Mouse (Mus musculus) midbrain, postnatal 0 days (tissue): ENCODE measurements at regions not wholly inside any gene's neighbourhood (a gene's known extent, or its start where the extent isn't known, plus 50 kb on each side); places are given as distances from the start of the nearest gene placed in this dataset.

Experiments
- ATAC-seq: fragments of 200-750 bp; cut with Nextera tagmentation; 2 replicates; pipeline ENCODE4 v1.8.0; 2017; ENCODE audit warnings: moderate number of reproducible peaks, mild to moderate bottlenecking, moderate TSS enrichment, moderate library complexity; ENCODE audit not compliant: low FRiP score
- DNase-seq: peaks from one replicate; pipeline ENCODE4 v3.0.0-alpha.2; 2015; ENCODE audit warnings: low spot score
- H3K27ac ChIP-seq: fragments of 300-500 bp; sonication (generic); 2 replicates; pipeline ENCODE4 v1.5.1; 2014; ENCODE audit warnings: low read depth, mild to moderate bottlenecking, low read length, mixed read lengths
- H3K27me3 ChIP-seq: fragments of 300-500 bp; sonication (generic); 2 replicates; pipeline ENCODE4 v1.6.1; 2014; ENCODE audit warnings: low read length, control low read depth, mixed read lengths; ENCODE audit not compliant: insufficient read depth
- H3K36me3 ChIP-seq: fragments of 300-500 bp; sonication (generic); 2 replicates; pipeline ENCODE4 v1.6.1; 2014; ENCODE audit warnings: low read length, control low read depth, mixed read lengths; ENCODE audit not compliant: insufficient read depth
- H3K4me1 ChIP-seq: fragments of 300-500 bp; sonication (generic); 2 replicates; pipeline ENCODE4 v1.6.1; 2014; ENCODE audit warnings: mild to moderate bottlenecking, control low read depth, antibody characterized with exemption, low read length, mixed read lengths; ENCODE audit not compliant: insufficient read depth
- H3K4me2 ChIP-seq: fragments of 300-500 bp; sonication (generic); 2 replicates; pipeline ENCODE4 v1.6.1; 2014; ENCODE audit warnings: low read depth, mild to moderate bottlenecking, low read length, mixed read lengths; ENCODE audit not compliant: poor library complexity, severe bottlenecking
- H3K4me3 ChIP-seq: fragments of 300-500 bp; sonication (generic); 2 replicates; pipeline ENCODE4 v1.5.1; 2014; ENCODE audit warnings: low read depth, mild to moderate bottlenecking, low read length, moderate library complexity
- H3K9ac ChIP-seq: fragments of 300-500 bp; sonication (generic); replicated peaks from 2 replicates; pipeline ENCODE4 v1.6.1; 2014; ENCODE audit warnings: mild to moderate bottlenecking, low read length, moderate library complexity, mixed read lengths; ENCODE audit not compliant: poor library complexity, severe bottlenecking
- H3K9me3 ChIP-seq: fragments of 300-500 bp; sonication (generic); 2 replicates; pipeline ENCODE4 v1.6.1; 2016; ENCODE audit warnings: low read length, control low read depth
- CTCF ChIP-seq: IDR thresholded peaks from 2 replicates; pipeline ENCODE4 v1.5.1; 2016; ENCODE audit warnings: antibody characterized with exemption, mild to moderate bottlenecking
- WGBS: fragments of 180-500 bp; shearing (Covaris S2); extraction: QIAGEN DNeasy Blood & Tissue Kit; methylation state at CpG from one replicate; pipeline ENCODE4 v1.1.7; 2014; 5-methylcytosine and 5-hydroxymethylcytosine counted together

DNA sequence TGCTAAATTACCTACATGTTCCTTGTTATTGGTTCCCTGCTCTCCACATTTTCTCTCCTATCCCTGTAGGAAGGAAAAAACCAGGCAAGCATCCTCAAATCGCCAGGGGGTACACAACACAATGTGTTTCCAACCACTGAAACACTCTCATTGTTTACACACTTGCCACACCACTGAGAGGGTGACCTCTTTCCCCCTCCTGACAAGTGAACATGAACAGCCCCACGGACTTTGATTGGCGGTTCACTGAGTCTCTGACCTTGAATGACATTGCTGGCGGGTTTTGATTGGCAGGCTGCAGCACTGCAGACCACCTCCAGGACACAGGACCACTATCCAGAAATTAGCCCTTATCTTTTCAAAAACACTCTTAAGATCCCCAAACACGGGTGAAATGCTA is 211.7 kb upstream of the Onecut1 start:
- H3K27me3 ChIP-seq, result no peaks in the 10 kb centered on the region
- H3K9ac ChIP-seq, result no peak overlapping the region
- no peaks in the 10 kb centered on the region for H3K9me3 ChIP-seq
- no peak overlapping the region for H3K4me3 ChIP-seq
- WGBS, result 35% methylated on average over 5 of the region's 5 CpGs
- peak; percentile 10 for DNase-seq
- H3K4me2 ChIP-seq, result no peak overlapping the region
- no peak for ATAC-seq
- no peak overlapping the region for H3K27ac ChIP-seq
- no peaks in the 10 kb centered on the region for H3K36me3 ChIP-seq
- H3K4me1 ChIP-seq, result no peaks in the 10 kb centered on the region
- TF ChIP-seq CTCF, result no peak

DNA sequence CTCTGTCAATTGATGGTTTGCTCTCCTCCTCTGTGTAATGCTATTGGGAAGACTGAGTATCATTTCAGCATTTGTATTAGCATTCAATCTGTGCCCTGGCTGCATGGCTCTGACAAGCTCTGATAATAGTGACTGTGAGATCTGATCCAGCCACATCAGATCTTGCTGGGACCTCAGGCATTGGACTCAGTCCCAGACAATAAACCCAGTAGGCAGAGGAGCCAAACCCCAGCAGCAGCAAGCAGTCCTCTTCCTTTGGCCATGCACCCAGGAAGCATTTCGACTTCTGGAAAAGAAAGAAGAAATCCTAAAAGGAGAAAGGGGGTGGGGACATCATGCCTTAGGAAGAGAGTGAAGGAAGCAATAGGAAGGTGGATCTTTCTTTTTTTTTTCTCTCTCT is 205.8 kb upstream of the Onecut1 start:
- Histone ChIP-seq H3K27ac (no peak overlapping the region), H3K4me1 (no peaks in the 10 kb centered on the region), H3K36me3 (no peaks in the 10 kb centered on the region), H3K9ac (no peak overlapping the region), H3K9me3 (no peaks in the 10 kb centered on the region), H3K27me3 (no peaks in the 10 kb centered on the region), H3K4me2 (no peak overlapping the region), H3K4me3 (no peak overlapping the region)
- ATAC-seq (no peak), DNase-seq (no peak)
- no peak for TF ChIP-seq CTCF
- WGBS, result 64% methylated on average over 1 of the region's 1 CpGs

DNA sequence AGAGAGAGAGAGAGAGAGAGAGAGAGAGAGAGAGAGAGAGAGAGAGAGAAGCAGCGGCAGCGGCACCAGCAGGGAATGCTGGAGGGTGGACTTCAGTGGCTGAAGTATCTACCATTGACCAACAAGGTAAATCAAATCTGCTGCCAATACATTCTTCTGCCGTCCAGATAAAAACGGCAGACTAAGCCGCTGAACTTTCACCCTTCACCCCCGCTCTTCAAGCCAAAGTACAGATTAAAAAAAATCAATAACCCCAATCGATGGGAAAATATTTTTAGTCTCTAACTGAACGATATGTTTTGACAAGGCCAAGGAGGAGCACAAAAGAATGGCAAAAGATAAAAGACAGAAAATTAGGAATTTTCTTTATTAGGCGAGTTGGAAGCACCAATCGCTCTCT is 205.3 kb upstream of the Onecut1 start:
- no peaks in the 10 kb centered on the region for H3K27me3 ChIP-seq
- H3K4me1 ChIP-seq, result no peaks in the 10 kb centered on the region
- TF ChIP-seq CTCF, result no peak
- H3K9me3 ChIP-seq, result no peaks in the 10 kb centered on the region
- ATAC-seq, result no peak
- DNase-seq, result no peak
- WGBS, result 81% methylated on average over 10 of the region's 10 CpGs
- no peak overlapping the region for H3K4me2 ChIP-seq
- H3K36me3 ChIP-seq, result no peaks in the 10 kb centered on the region
- no peak overlapping the region for H3K27ac ChIP-seq
- no peak overlapping the region for H3K9ac ChIP-seq
- H3K4me3 ChIP-seq, result no peak overlapping the region

DNA sequence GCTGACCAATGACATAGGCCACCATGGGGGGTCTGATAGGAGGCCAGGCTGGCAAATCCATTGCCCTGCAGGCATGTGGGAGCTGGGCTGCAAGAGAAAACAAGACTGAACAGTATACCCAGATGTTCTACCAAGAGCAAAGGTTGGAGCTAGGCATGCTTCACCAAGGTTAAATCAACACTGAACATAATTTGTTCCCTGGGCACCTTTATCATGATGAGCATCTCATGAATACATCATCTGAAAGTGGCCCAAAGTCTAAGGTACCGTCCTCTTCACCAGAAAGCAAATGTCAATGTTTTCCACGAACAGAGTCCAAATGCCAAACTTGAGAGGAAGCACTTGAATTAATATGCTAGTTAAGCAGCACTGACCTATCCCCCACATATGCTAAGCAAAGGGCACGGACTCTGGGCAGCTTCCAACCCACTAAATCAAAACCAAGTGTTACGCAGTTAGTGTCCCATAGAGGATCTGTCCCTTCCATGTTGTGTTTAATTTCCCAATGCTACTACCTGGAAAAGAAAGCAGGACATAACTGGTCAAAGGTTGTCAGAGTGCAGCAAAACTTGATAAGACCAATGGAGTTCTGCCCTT is 190.3 kb upstream of the Onecut1 start:
- Histone ChIP-seq H3K27me3 (no peaks in the 10 kb centered on the region), H3K9ac (no peak overlapping the region), H3K4me3 (no peak overlapping the region), H3K4me1 (no peaks in the 10 kb centered on the region), H3K36me3 (no peaks in the 10 kb centered on the region), H3K4me2 (no peak overlapping the region), H3K27ac (no peak overlapping the region), H3K9me3 (no peaks in the 10 kb centered on the region)
- no peak for TF ChIP-seq CTCF
- WGBS, result 89% methylated on average over 4 of the region's 4 CpGs
- no peak for ATAC-seq
- DNase-seq, result no peak

DNA sequence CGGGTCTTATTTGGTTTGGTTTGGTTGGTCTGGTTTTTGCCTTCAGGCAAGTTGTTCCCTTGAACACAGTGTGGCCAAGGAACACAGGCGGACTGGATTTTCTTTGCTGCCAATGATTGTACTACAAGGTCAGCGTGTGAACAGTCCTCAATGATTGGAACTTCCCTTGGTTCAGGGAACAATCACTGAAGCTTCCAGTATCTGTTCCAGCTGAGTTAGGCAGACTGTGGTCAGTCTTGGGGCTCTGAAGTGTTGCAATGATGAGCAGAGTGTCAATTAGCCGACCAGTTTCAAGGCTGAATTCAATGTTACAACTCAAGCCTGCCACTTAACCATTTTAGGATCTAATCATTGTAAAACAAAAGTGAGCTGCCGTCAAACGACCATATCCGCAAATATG is 189.5 kb upstream of the Onecut1 start:
- Histone ChIP-seq H3K9me3 (no peaks in the 10 kb centered on the region), H3K27ac (no peak overlapping the region), H3K27me3 (no peaks in the 10 kb centered on the region), H3K4me1 (no peaks in the 10 kb centered on the region), H3K9ac (no peak overlapping the region), H3K4me2 (no peak overlapping the region), H3K4me3 (no peak overlapping the region), H3K36me3 (no peaks in the 10 kb centered on the region)
- DNase-seq (no peak), ATAC-seq (no peak)
- TF ChIP-seq CTCF, result no peak
- WGBS, result 89% methylated on average over 7 of the region's 7 CpGs

DNA sequence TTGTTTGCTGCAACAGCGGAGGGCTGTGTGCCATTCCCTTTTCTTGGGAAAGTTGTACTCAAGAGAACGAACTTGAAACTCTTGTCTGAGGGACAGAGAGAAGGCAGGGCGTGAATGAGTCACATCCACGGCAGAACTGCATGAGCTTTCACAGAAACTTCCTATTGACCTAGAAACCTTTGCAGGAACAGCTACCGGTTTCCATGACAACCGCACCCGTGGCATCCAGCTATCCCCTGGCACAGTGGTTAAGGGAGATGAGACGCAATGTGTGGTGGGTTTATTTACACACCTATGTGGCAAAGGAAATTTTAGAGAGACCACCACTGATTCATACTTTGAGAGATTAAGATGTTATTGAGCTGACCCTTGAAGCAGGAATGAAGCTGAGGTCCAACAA is 163.5 kb upstream of the Onecut1 start:
- H3K9ac ChIP-seq, result no peak overlapping the region
- TF ChIP-seq CTCF, result no peak
- no peak for ATAC-seq
- H3K4me1 ChIP-seq, result no peaks in the 10 kb centered on the region
- 55% methylated on average over 8 of the region's 8 CpGs for WGBS
- peak; percentile 25 for DNase-seq
- no peaks in the 10 kb centered on the region for H3K27me3 ChIP-seq
- no peak overlapping the region for H3K4me3 ChIP-seq
- no peaks in the 10 kb centered on the region for H3K9me3 ChIP-seq
- no peak overlapping the region for H3K27ac ChIP-seq
- no peak overlapping the region for H3K4me2 ChIP-seq
- no peaks in the 10 kb centered on the region for H3K36me3 ChIP-seq
